Mouse (Mus musculus) mammary gland, adult 2 months (tissue): ENCODE measurements around the gene Ddx39. TPM values are rescaled to one million over a fixed set of nuclear protein-coding genes. Genes with fewer than 3 reads are reported as not detected.

Experiments
- polyA plus RNA-seq: library from polyadenylated mRNA; depleted of rRNA; stranded (reverse); fragments of >200 nt; gene quantifications from 2 replicates; pipeline ENCODE4 v1.2.3, GENCODE M21; 2012; ENCODE audit warnings: low replicate concordance; rRNA removed

The Ddx39 gene
- polyA plus RNA-seq = 32.8 and 37.7 TPM in 2 replicates

DNA sequence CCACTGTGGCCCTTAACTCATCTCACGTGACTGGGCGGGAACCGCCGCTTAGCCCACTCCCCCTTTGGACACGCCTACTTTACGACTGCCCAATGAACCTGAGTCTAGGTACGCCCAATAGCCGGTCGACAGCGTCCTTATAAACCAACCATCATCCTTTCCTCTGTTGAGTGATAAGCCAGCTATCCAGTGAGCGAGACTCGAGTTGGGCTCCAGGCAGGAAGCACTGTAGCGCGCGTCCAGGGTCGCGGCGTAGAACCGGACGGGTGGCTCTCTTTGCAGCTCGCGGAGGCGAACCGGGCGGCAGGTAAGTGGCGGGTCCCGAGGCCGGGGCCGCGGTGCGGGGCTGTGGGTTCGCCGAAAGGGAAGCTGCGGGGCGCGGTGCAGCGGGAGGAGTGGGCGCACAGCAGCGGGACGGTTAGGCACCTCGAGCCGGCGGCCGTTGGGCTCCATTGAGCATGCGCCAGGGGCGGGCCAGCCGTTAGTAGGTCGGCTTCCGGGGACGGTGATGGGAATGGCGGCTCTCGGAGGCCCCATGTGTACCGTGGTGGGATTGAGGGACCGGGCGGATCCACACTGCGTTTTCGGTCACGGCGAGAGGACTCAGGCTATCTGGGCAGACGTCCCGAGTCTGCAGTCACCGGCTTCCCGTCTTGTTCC lies at the start of gene Ddx39:
TSS of gene Ddx39 (plus strand) at position 147 of the 660 bp plus-strand sequence.

DNA sequence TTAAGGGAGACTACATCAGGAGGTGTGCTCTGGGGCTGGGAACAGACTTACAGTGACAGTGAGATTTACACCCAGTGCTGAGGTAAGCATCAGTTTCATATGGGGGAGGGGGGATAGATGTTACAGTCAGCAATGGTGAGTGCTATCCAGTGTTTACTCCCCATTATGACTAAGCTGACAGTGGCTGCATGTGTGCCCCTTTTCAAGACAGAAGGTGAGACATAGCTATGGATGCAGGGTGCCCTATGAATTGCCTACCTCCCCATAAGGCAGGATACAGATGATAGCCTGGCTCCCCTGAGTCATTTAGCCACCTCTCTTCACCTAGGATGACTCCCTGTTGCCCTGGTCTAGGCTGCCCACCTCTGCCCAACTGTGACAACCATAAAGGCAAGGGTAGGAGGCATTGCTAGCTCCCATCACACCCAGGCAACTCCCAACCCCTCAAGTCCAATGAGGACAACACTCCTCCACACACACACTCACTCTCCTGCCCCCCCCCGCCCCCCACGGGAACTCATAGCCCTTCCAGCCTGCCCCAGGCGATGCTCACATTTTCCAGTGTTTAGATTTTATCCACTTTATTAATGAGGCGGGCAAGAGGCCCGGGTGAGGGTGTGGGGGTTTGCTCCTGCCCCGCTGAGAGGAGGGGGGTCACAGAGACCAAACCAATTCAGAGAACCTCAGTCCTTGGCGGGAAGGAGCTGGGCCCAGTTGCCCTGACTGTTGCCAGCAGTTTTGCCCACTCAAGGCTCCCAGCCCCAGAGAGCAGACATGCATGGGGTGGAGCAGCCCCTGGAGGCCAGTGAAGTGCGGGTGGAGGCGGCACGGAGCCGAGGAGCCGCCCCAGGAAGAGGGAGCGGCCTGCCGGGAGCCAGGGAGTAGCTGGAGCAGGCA lies 48.8 kb upstream of the Ddx39 start, which contains the start of gene Ptger1:
TSS of gene Ptger1 (plus strand) at position 710 of the 897 bp plus-strand sequence.

DNA sequence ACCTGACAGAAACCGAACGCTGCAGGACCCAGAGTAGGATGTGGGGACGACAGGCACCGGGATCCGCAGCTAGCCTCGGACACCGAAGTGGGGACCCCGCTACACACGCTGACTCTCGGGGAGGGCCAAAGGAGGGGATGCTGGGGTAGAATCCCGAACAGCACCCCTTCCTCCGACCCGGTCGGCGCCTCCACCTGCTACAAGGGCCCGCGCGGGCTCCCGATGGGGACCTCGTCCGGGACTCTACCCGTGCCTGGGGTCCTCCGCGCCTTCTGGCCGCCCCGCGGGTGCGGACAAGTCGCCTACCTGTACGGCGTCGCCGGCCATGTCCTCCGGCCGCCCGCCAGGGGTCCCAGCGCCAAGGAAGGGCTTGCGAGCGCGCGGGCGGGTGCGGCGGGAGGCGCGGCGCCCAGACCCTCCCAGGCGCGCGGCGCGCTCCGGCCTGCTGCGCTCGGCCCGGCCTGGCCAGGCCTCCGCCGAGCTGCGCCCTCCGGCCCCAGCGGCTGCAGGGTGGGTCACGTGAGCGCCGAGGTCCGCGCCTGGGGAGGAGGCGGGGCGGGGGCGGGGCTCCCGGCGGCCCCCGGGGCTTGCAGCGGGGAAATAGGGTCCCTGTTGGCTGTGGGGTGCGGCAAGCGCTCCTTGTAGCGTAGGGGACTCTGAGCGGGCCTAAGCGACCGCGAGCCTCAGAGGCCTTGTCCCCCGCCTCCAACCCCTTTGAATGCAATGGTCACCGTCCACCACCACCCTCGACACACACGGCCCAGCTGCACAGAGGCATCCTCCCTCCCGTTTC lies 16.1 kb upstream of the Ddx39 start, which contains the start of gene Pkn1:
TSS of gene Pkn1 (minus strand) at position 519 of the 793 bp plus-strand sequence.

DNA sequence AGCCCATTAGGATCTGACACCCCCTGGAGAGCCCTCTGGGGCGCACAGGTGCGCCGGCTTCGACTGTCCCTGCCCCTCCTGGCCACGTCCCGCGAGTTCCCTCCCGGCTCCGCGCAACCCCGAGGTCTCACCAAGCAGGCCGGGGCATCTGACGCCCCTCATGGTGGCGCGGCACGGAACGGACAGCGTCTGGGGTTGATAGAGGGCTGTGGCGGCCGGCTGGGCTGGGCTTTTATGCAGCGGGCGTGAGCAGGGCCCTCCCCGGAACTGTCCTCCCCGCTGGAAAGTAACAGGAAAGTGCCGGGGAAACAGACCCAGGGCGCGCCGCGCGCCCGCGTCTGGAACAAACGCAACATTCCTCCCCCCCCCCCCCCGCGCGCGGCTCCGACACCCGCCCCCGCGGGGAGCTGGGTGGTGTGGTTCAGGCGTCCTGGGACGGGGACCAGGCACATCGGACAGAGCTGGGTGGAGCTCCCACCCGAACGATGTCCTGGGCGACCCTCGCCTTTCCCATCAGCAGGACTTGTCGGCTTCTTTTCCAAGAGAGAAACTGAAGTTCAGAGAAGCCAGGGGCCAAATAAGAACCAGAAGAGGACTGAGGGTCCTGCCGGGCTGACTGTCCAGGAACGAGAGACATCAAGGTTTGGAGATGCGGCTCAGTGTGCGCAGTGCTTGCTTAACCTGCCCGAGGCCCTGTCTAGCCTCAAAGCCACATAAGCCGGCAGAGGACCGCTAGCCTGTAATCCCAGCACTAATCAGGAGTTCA lies 26.2 kb downstream of the Ddx39 start, which contains the start of gene Adgre5:
TSS of gene Adgre5 (minus strand) at position 351 of the 766 bp plus-strand sequence.

Other genes starting within 250 kb of the Ddx39 start
- not detected in 2 replicates for gene Olfr370, start 179.4 kb upstream of the Ddx39 start, polyA plus RNA-seq
- gene Ndufb7, start 148.5 kb upstream of the Ddx39 start, polyA plus RNA-seq = 442 and 514 TPM in 2 replicates
- 844 and 1,093 TPM in 2 replicates for gene Tecr, start 107.2 kb upstream of the Ddx39 start, polyA plus RNA-seq
- gene Dnajb1, start 107.0 kb upstream of the Ddx39 start, polyA plus RNA-seq = 28.9 and 29.1 TPM in 2 replicates
- 35.8 and 60.6 TPM in 2 replicates for gene Gipc1, start 62.5 kb upstream of the Ddx39 start, polyA plus RNA-seq
- gene Ptger1, start 48.5 kb upstream of the Ddx39 start, polyA plus RNA-seq = 0.65 and 0.94 TPM in 2 replicates
- 135 and 174 TPM in 2 replicates for gene Pkn1, start 16.0 kb upstream of the Ddx39 start, polyA plus RNA-seq
- gene Adgre5, start 26.1 kb downstream of the Ddx39 start, polyA plus RNA-seq = 100.0 and 123 TPM in 2 replicates
- 40.0 and 49.0 TPM in 2 replicates for gene Adgrl1, start 184.9 kb downstream of the Ddx39 start, polyA plus RNA-seq
- gene Gm10644, start 240.0 kb downstream of the Ddx39 start, polyA plus RNA-seq = 2.4 and 3.7 TPM in 2 replicates
- 8.2 and 20.3 TPM in 2 replicates for gene Asf1b, start 240.3 kb downstream of the Ddx39 start, polyA plus RNA-seq